Mouse (Mus musculus) lung, adult 2 months (tissue): ENCODE data around the gene Zcwpw1.

ENCODE experiments used
- CTCF ChIP-seq: fragments of 200-500 bp; IDR thresholded peaks from 2 replicates; pipeline ENCODE4 v1.5.1; 2011; ENCODE audit warnings: mild to moderate bottlenecking, low read length, control low read depth; ENCODE audit not compliant: insufficient read depth
- POLR2A ChIP-seq: fragments of 200-500 bp; IDR thresholded peaks from 2 replicates; pipeline ENCODE4 v1.6.1; 2011; ENCODE audit warnings: low read depth, mild to moderate bottlenecking, control low read depth, low read length, borderline replicate concordance; ENCODE audit errors: extremely low read depth

GRCm38 (mm10) chr5:137764609-137765340, 22.8 kb upstream of the Zcwpw1 start:
- no peak for TF ChIP-seq CTCF
- TF ChIP-seq POLR2A = no peak
